Mouse (Mus musculus): ENCODE results near the gene Lrg1.
"Not testable (repeated sequence)": the region's sequence is repeated elsewhere in the genome, so short reads cannot be mapped to it uniquely, and the experiment has no call there.

- TF ChIP-seq POLR2A (IDR thresholded peaks at IDR 0.05; ENCODE audit: borderline replicate concordance, extremely low read depth, insufficient read depth, insufficient read length, poor library complexity, severe bottlenecking); CTCF (IDR thresholded peaks at IDR 0.05; ENCODE audit: borderline replicate concordance, extremely low read depth, insufficient read depth, insufficient read length): not testable (repeated sequence)
Observed at GRCm38 (mm10) chr17:56106436-56106835, 15.4 kb downstream of the Lrg1 start.

All from brain, embryonic 14.5 days (tissue).